Mouse (Mus musculus) heart, embryonic 10.5 days (tissue): ENCODE data around the gene Ift122. TPM values are rescaled to one million over a fixed set of nuclear protein-coding genes. Genes with fewer than 3 reads are reported as not detected.
"Not testable (repeated sequence)": the region's sequence is repeated elsewhere in the genome, so short reads cannot be mapped to it uniquely, and the experiment has no call there.

Source experiments
- DNase-seq: peaks from one replicate; pipeline ENCODE4 v3.0.0-alpha.2; 2017; ENCODE audit warnings: low spot score
- H3K27ac ChIP-seq: fragments of 300-500 bp; sonication (generic); 2 replicates; pipeline ENCODE4 v1.5.1; 2016; ENCODE audit warnings: mild to moderate bottlenecking
- H3K27me3 ChIP-seq: fragments of 300-500 bp; sonication (generic); 2 replicates; pipeline ENCODE4 v1.6.1; 2016; ENCODE audit warnings: mild to moderate bottlenecking; ENCODE audit not compliant: poor library complexity, insufficient read depth, severe bottlenecking
- H3K36me3 ChIP-seq: fragments of 300-500 bp; sonication (generic); 2 replicates; pipeline ENCODE4 v1.6.1; 2016; ENCODE audit warnings: mild to moderate bottlenecking, moderate library complexity
- H3K4me1 ChIP-seq: fragments of 300-500 bp; sonication (generic); 2 replicates; pipeline ENCODE4 v1.6.1; 2016; ENCODE audit warnings: mild to moderate bottlenecking
- H3K4me3 ChIP-seq: fragments of 300-500 bp; sonication (generic); 2 replicates; pipeline ENCODE4 v1.5.1; 2016; ENCODE audit warnings: mild to moderate bottlenecking, moderate library complexity
- H3K9me3 ChIP-seq: fragments of 300-500 bp; sonication (generic); 2 replicates; pipeline ENCODE4 v1.6.1; 2016; ENCODE audit warnings: mild to moderate bottlenecking, moderate library complexity
- WGBS: fragments of 180-500 bp; shearing (Covaris S2); methylation state at CpG from one replicate; pipeline ENCODE4 v1.1.7; 2016; 5-methylcytosine and 5-hydroxymethylcytosine counted together
- polyA plus RNA-seq: library from polyadenylated mRNA; unstranded; fragments of >200 nt; fragmentation: Nextera tagmentation; extraction: Ambion mirVana; gene quantifications from 2 replicates; pipeline ENCODE4 v1.2.1, GENCODE M21; 2016

Gene Ift122
- polyA plus RNA-seq, 1 experiment from 2014 or later: 27.0 TPM

- H3K4me1 ChIP-seq, H3K27me3 ChIP-seq, H3K9me3 ChIP-seq, H3K36me3 ChIP-seq: not testable (repeated sequence)
- peak; percentile 94 for DNase-seq
- 3% methylated on average over 5 of the region's 11 CpGs for WGBS
- H3K27ac ChIP-seq: peak overlapping the region; percentile 57; the same call in 1 of the 2 replicates
- H3K4me3 ChIP-seq: peak overlapping the region; percentile 35
These were observed 29.3 kb upstream of the Ift122 start for GRCm38 (mm10) chr6:115823850-115824464.

GRCm38 (mm10) chr6:115830779-115831601 is 22.3 kb upstream of the Ift122 start:
- WGBS: 81% methylated on average over 6 of the region's 6 CpGs
- peaks cover 3% of the 10 kb centered on the region; the same call in 1 of the 2 replicates for H3K36me3 ChIP-seq
- no peak overlapping the region for H3K4me3 ChIP-seq
- H3K4me1 ChIP-seq: no peaks in the 10 kb centered on the region
- no peak overlapping the region for H3K27ac ChIP-seq
- no peaks in the 10 kb centered on the region for H3K9me3 ChIP-seq
- DNase-seq: no peak
- H3K27me3 ChIP-seq: no peaks in the 10 kb centered on the region

GRCm38 (mm10) chr6:115832152-115832850 is 21.0 kb upstream of the Ift122 start:
- 87% methylated on average over 2 of the region's 2 CpGs for WGBS
- H3K4me3 ChIP-seq: no peak overlapping the region
- no peaks in the 10 kb centered on the region for H3K4me1 ChIP-seq
- peaks cover 3% of the 10 kb centered on the region; the same call in 1 of the 2 replicates for H3K36me3 ChIP-seq
- no peaks in the 10 kb centered on the region for H3K27me3 ChIP-seq
- no peaks in the 10 kb centered on the region for H3K9me3 ChIP-seq
- no peak for DNase-seq
- no peak overlapping the region for H3K27ac ChIP-seq

- Histone ChIP-seq H3K27ac (no peak overlapping the region), H3K36me3 (peaks cover 3% of the 10 kb centered on the region; the same call in 1 of the 2 replicates), H3K27me3 (no peaks in the 10 kb centered on the region), H3K9me3 (no peaks in the 10 kb centered on the region), H3K4me3 (no peak overlapping the region), H3K4me1 (peaks cover 15% of the 10 kb centered on the region)
- DNase-seq: no peak
These were observed 19.4 kb upstream of the Ift122 start for GRCm38 (mm10) chr6:115833861-115834260.

- Histone ChIP-seq H3K27ac (peak within 1 kb of the TSS; percentile 76), H3K36me3 (peaks cover 19% of the 10 kb centered on the region), H3K9me3 (no peaks in the 10 kb centered on the region), H3K27me3 (no peaks in the 10 kb centered on the region), H3K4me3 (peak within 1 kb of the TSS; percentile 60), H3K4me1 (peaks cover 20% of the 10 kb centered on the region)
- DNase-seq: peak; percentile 94
- WGBS: 1% methylated on average over 19 of the region's 19 CpGs
These were observed 15.1 kb upstream of the Ift122 start, which contains the start of gene Efcab12 for GRCm38 (mm10) chr6:115838161-115838597. Gene Efcab12, minus strand, starts transcription at chr6:115838412.

GRCm38 (mm10) chr6:115838745-115839144 is 14.5 kb upstream of the Ift122 start:
- Histone ChIP-seq H3K4me1 (peaks cover 20% of the 10 kb centered on the region), H3K4me3 (peak overlapping the region; percentile 60), H3K27ac (peak overlapping the region; percentile 76; the same call in 1 of the 2 replicates), H3K9me3 (no peaks in the 10 kb centered on the region), H3K36me3 (peaks cover 24% of the 10 kb centered on the region), H3K27me3 (no peaks in the 10 kb centered on the region)
- DNase-seq: no peak
- WGBS: 64% methylated on average over 5 of the region's 5 CpGs

GRCm38 (mm10) chr6:115845006-115845405 is 8.3 kb upstream of the Ift122 start:
- Histone ChIP-seq H3K4me1 (no peaks in the 10 kb centered on the region), H3K4me3 (no peak overlapping the region), H3K27me3 (no peaks in the 10 kb centered on the region), H3K27ac (no peak overlapping the region), H3K36me3 (peaks cover 54% of the 10 kb centered on the region), H3K9me3 (no peaks in the 10 kb centered on the region)
- WGBS: 91% methylated on average over 4 of the region's 4 CpGs
- no peak for DNase-seq

GRCm38 (mm10) chr6:115846640-115847411 is 6.4 kb upstream of the Ift122 start:
- Histone ChIP-seq H3K36me3 (peaks cover 52% of the 10 kb centered on the region), H3K4me3 (no peak overlapping the region), H3K27ac (no peak overlapping the region), H3K4me1 (0 out of 2 replicates have a peak, but pooled peaks cover 3% of the 10 kb centered on the region), H3K27me3 (no peaks in the 10 kb centered on the region), H3K9me3 (no peaks in the 10 kb centered on the region)
- 38% methylated on average over 8 of the region's 8 CpGs for WGBS
- no peak for DNase-seq

GRCm38 (mm10) chr6:115848598-115849304 is 4.5 kb upstream of the Ift122 start:
- H3K9me3 ChIP-seq: no peaks in the 10 kb centered on the region
- H3K4me1 ChIP-seq: peaks cover 11% of the 10 kb centered on the region; the same call in 1 of the 2 replicates
- no peaks in the 10 kb centered on the region for H3K27me3 ChIP-seq
- no peak for DNase-seq
- 90% methylated on average over 10 of the region's 10 CpGs for WGBS
- H3K27ac ChIP-seq: no peak overlapping the region
- H3K36me3 ChIP-seq: peaks cover 35% of the 10 kb centered on the region
- no peak overlapping the region for H3K4me3 ChIP-seq

GRCm38 (mm10) chr6:115852446-115853090 is 702 bp upstream of the Ift122 start:
- no peaks in the 10 kb centered on the region for H3K27me3 ChIP-seq
- H3K4me1 ChIP-seq: peaks cover 33% of the 10 kb centered on the region
- WGBS: 6% methylated on average over 20 of the region's 20 CpGs
- H3K27ac ChIP-seq: peak overlapping the region; percentile 91
- no peaks in the 10 kb centered on the region for H3K9me3 ChIP-seq
- DNase-seq: no peak
- H3K4me3 ChIP-seq: peak overlapping the region; percentile 69
- H3K36me3 ChIP-seq: peaks cover 19% of the 10 kb centered on the region; the same call in 1 of the 2 replicates

- Histone ChIP-seq H3K4me1 (peaks cover 38% of the 10 kb centered on the region), H3K36me3 (peaks cover 10% of the 10 kb centered on the region; the same call in 1 of the 2 replicates), H3K27ac (peak overlapping the region; percentile 91), H3K27me3 (no peaks in the 10 kb centered on the region), H3K9me3 (no peaks in the 10 kb centered on the region), H3K4me3 (peak overlapping the region; percentile 69)
- 47% methylated on average over 7 of the region's 7 CpGs for WGBS
- DNase-seq: no peak
These were observed 715 bp downstream of the Ift122 start for GRCm38 (mm10) chr6:115853985-115854384.
